Mouse (Mus musculus) bone marrow macrophage, adult 2 months (primary cell): ENCODE measurements around the gene Scube1.

Source experiments
- CTCF ChIP-seq: IDR thresholded peaks from 2 replicates; pipeline ENCODE4 v1.5.1; 2012; ENCODE audit warnings: low read depth, mild to moderate bottlenecking, low read length, moderate library complexity
- POLR2A ChIP-seq: IDR thresholded peaks from 2 replicates; pipeline ENCODE4 v1.6.1; 2012; ENCODE audit warnings: mild to moderate bottlenecking, low read depth, low read length, borderline replicate concordance

DNA sequence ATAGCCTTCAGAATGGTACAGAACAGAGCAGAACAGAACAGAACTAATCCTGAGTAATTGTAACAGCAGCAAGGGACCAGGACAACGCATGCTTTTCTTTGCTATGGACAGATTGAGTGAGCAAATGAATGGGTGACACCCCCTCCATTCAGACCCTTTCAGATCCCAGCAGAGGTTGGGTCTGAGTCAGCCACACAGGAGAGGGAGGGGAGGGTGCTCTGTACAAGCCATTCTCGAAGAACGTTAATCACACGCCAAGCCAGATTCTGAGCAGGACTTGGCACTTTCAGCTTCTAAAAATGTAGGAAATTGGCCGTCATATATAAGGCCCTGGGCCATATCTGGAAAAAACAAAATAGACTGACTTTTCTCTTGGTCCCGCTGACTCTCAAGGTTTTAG is 57.3 kb downstream of the Scube1 start:
- TF ChIP-seq POLR2A = no peak
- no peak for TF ChIP-seq CTCF
